In genomic region chr16:89699710-89700109, GRCm38 (mm10) we compare ENCODE assay signal across 13 mouse cellular contexts.
DNase-seq lines count a peak whose midpoint lies in the region; ATAC-seq and TF ChIP-seq lines count a peak whose summit lies in the region.
"Had no signal": no experiment of that assay in that cellular context is flagged by ENCODE, and none has a peak within 500 bp of the region (broad histone marks: within the 10 kb centered on the region; RNA-seq: fewer than 3 reads in every experiment).

No protein-coding gene starts in this region.

- WGBS in forebrain, postnatal 0 days = 14% methylated on average over 2 of the region's 2 CpGs
- WGBS in forebrain, embryonic 12.5 days = 11% methylated on average over 2 of the region's 2 CpGs
- 8% methylated on average over 2 of the region's 2 CpGs for WGBS in kidney, embryonic 16.5 days
- WGBS in cerebellum, adult 2 months = 15% methylated on average over 2 of the region's 2 CpGs

- DNase-seq in forebrain, postnatal 0 days = no peak
- no peak for DNase-seq in kidney, postnatal 36 days
- DNase-seq in ZHBTc4 (ENCODE audit: low read depth, low spot score) = peak; percentile 9
- peak; percentile 49 for DNase-seq in forelimb bud, embryonic 11.5 days (ENCODE audit: low read depth, low spot score)
- no peak for DNase-seq in cerebellum, adult 2 months
- no peak for DNase-seq in right cerebral cortex, postnatal 14 days
- DNase-seq: cerebellum, adult 18-20 months; kidney, adult 9 months; lung, postnatal 4 days; thymus, postnatal 36 days had no signal

- peak; percentile 29; the same call in 1 of the 2 replicates for ATAC-seq in forebrain, postnatal 0 days
- no peak for ATAC-seq in forebrain, embryonic 12.5 days (ENCODE audit: low FRiP score)
- peak; percentile 24; the same call in 1 of the 2 replicates for ATAC-seq in kidney, embryonic 16.5 days (ENCODE audit: low FRiP score, low TSS enrichment)

- no peak overlapping the region for H3K4me3 ChIP-seq in forebrain, postnatal 0 days (ENCODE audit: low read depth, low read length)
- no peak overlapping the region for H3K4me3 ChIP-seq in forebrain, embryonic 12.5 days (replicated peaks)
- H3K4me3 ChIP-seq in kidney, embryonic 16.5 days (ENCODE audit: low read length) = no peak overlapping the region
- H3K4me3 ChIP-seq in cerebellum, adult 2 months (replicated peaks; ENCODE audit: insufficient read depth, low read depth, low read length) = no peak overlapping the region

- H3K9ac ChIP-seq in forebrain, postnatal 0 days = no peak overlapping the region
- H3K9ac ChIP-seq in forebrain, embryonic 12.5 days = no peak overlapping the region
- no peak overlapping the region for H3K9ac ChIP-seq in kidney, embryonic 16.5 days (replicated peaks; ENCODE audit: low read length)
- H3K9ac ChIP-seq: liver, embryonic 14.5 days had no signal

- no peaks in the 10 kb centered on the region for H3K27me3 ChIP-seq in forebrain, postnatal 0 days (ENCODE audit: insufficient read depth, low read length)
- no peaks in the 10 kb centered on the region for H3K27me3 ChIP-seq in forebrain, embryonic 12.5 days
- no peaks in the 10 kb centered on the region for H3K27me3 ChIP-seq in kidney, embryonic 16.5 days (ENCODE audit: insufficient read depth, low read length)
- no peaks in the 10 kb centered on the region for H3K27me3 ChIP-seq in cerebellum, adult 2 months (ENCODE audit: control insufficient read depth, insufficient read depth, low read length)

- no peaks in the 10 kb centered on the region for H3K4me1 ChIP-seq in forebrain, postnatal 0 days (ENCODE audit: insufficient read depth)
- H3K4me1 ChIP-seq in forebrain, embryonic 12.5 days = peaks cover 13% of the 10 kb centered on the region; the same call in 1 of the 2 replicates
- H3K4me1 ChIP-seq in kidney, embryonic 16.5 days (ENCODE audit: insufficient read depth, low read length) = peaks cover 16% of the 10 kb centered on the region
- peaks cover 5% of the 10 kb centered on the region for H3K4me1 ChIP-seq in cerebellum, adult 2 months (ENCODE audit: control insufficient read depth, insufficient read depth, low read length)

- H3K4me2 ChIP-seq in forebrain, postnatal 0 days (ENCODE audit: low read depth) = no peak overlapping the region
- no peak overlapping the region for H3K4me2 ChIP-seq in forebrain, embryonic 12.5 days
- no peak overlapping the region for H3K4me2 ChIP-seq in kidney, embryonic 16.5 days (replicated peaks; ENCODE audit: low read depth, low read length)

- H3K36me3 ChIP-seq in forebrain, postnatal 0 days (ENCODE audit: insufficient read depth) = no peaks in the 10 kb centered on the region
- no peaks in the 10 kb centered on the region for H3K36me3 ChIP-seq in forebrain, embryonic 12.5 days (replicated peaks)
- no peaks in the 10 kb centered on the region for H3K36me3 ChIP-seq in kidney, embryonic 16.5 days (ENCODE audit: insufficient read depth, low read length)

- no peak for TF ChIP-seq CTCF in forebrain, postnatal 0 days (IDR thresholded peaks at IDR 0.05; ENCODE audit: low read depth)
- TF ChIP-seq CTCF in cerebellum, adult 2 months (IDR thresholded peaks at IDR 0.05; ENCODE audit: borderline replicate concordance, insufficient read depth, low read depth, low read length) = no peak

- no peak overlapping the region for H3K27ac ChIP-seq in forebrain, postnatal 0 days (ENCODE audit: low read depth, low read length)
- no peak overlapping the region for H3K27ac ChIP-seq in forebrain, embryonic 12.5 days
- H3K27ac ChIP-seq in kidney, embryonic 16.5 days (ENCODE audit: low read length) = peak overlapping the region; percentile 31; the same call in 1 of the 2 replicates
- no peak overlapping the region for H3K27ac ChIP-seq in cerebellum, adult 2 months (ENCODE audit: insufficient read depth, low read length)
- H3K27ac ChIP-seq: liver, embryonic 14.5 days had no signal

- H3K9me3 ChIP-seq in forebrain, postnatal 0 days (ENCODE audit: low read length) = no peaks in the 10 kb centered on the region
- H3K9me3 ChIP-seq in forebrain, embryonic 12.5 days = no peaks in the 10 kb centered on the region
- no peaks in the 10 kb centered on the region for H3K9me3 ChIP-seq in kidney, embryonic 16.5 days (ENCODE audit: low read length)

- no peak for TF ChIP-seq POLR2A in cerebellum, adult 2 months (IDR thresholded peaks at IDR 0.05; ENCODE audit: borderline replicate concordance, insufficient read depth, low read length)

Comparison
In these comparisons a context has a peak if more than half of its experiments do, and no peak if none do; other contexts are left out.
1. DNase-seq: peak in ZHBTc4 (single experiment) and forelimb bud, embryonic 11.5 days (single experiment); none in forebrain, postnatal 0 days (single experiment), kidney, postnatal 36 days (0 of 2), cerebellum, adult 2 months (0 of 2) and right cerebral cortex, postnatal 14 days (single experiment).